22 mouse cellular contexts compared by ENCODE assay signal in genomic region chr9:114531276-114531675, GRCm38 (mm10). TPM values are rescaled to one million over a fixed set of nuclear protein-coding genes. Genes with fewer than 3 reads are reported as not detected.
DNase-seq lines count a peak whose midpoint lies in the region; ATAC-seq and TF ChIP-seq lines count a peak whose summit lies in the region.
"Had no signal": no experiment of that assay in that cellular context is flagged by ENCODE, and none has a peak within 500 bp of the region (broad histone marks: within the 10 kb centered on the region; RNA-seq: fewer than 3 reads in every experiment).

No protein-coding gene starts in this region.

- TF ChIP-seq POLR2A in kidney, adult 2 months (IDR thresholded peaks at IDR 0.05; ENCODE audit: low read depth, low read length), result no peak

- in situ Hi-C loops in ES-E14 (cut with MboI; ENCODE audit: low sequenced_read_pairs in 2 of 2, unreplicated experiment in 2 of 2), result no loop called here

- no peak overlapping the region for H3K9ac ChIP-seq in hindbrain, embryonic 14.5 days
- H3K9ac ChIP-seq in ES-E14 (ENCODE audit: insufficient read depth, low read depth, low read length, poor library complexity, severe bottlenecking), result no peak overlapping the region; the same call in 1 of the 2 replicates
- H3K9ac ChIP-seq: intestine, embryonic 15.5 days; liver, embryonic 14.5 days had no signal

- no peak overlapping the region for H3K4me2 ChIP-seq in hindbrain, embryonic 14.5 days (replicated peaks)
- H3K4me2 ChIP-seq: heart, embryonic 11.5 days; intestine, embryonic 15.5 days had no signal

- no peak for DNase-seq in hindbrain, embryonic 10.5 days (ENCODE audit: low spot score)
- no peak for DNase-seq in hindbrain, embryonic 14.5 days (ENCODE audit: low spot score)
- DNase-seq in ES-E14 (ENCODE audit: low read depth, low spot score), result no peak
- peak; percentile 57 for DNase-seq in kidney, adult 2 months
- peak; percentile 37 for DNase-seq in kidney, postnatal 36 days
- no peak for DNase-seq in cerebellum, adult 8-10 months
- no peak for DNase-seq in spleen, adult 18-20 months
- no peak for DNase-seq in layer of hippocampus, adult 8-10 months (ENCODE audit: low spot score in 2 of 2)
- DNase-seq: cerebellum, adult 18-20 months; gastrocnemius, postnatal 10 days; lung, postnatal 10 days; right cerebral cortex, postnatal 4 days had no signal

- no peak for TF ChIP-seq CTCF in kidney, adult 2 months (conservative IDR thresholded peaks at IDR 0.05; ENCODE audit: insufficient read depth, insufficient read length, low read depth, low read length)

- no peaks in the 10 kb centered on the region for H3K36me3 ChIP-seq in hindbrain, embryonic 10.5 days
- no peaks in the 10 kb centered on the region for H3K36me3 ChIP-seq in hindbrain, embryonic 14.5 days (replicated peaks; ENCODE audit: control insufficient read depth, insufficient read depth)
- peaks cover 12% of the 10 kb centered on the region for H3K36me3 ChIP-seq in ES-E14 (ENCODE audit: control insufficient read depth, insufficient read depth, low read length, poor library complexity, severe bottlenecking)
- H3K36me3 ChIP-seq in kidney, adult 2 months (ENCODE audit: control insufficient read depth, insufficient read depth, low read length), result no peaks in the 10 kb centered on the region
- H3K36me3 ChIP-seq: intestine, embryonic 15.5 days had no signal

- peak overlapping the region; percentile 78 for H3K27ac ChIP-seq in hindbrain, embryonic 10.5 days
- H3K27ac ChIP-seq in hindbrain, embryonic 14.5 days, result no peak overlapping the region
- peak overlapping the region; percentile 30; the same call in 1 of the 2 replicates for H3K27ac ChIP-seq in ES-E14 (ENCODE audit: insufficient read depth, low read depth, low read length, poor library complexity, severe bottlenecking)
- H3K27ac ChIP-seq in kidney, adult 2 months (ENCODE audit: insufficient read depth, low read depth, low read length), result no peak overlapping the region
- H3K27ac ChIP-seq: intestine, embryonic 15.5 days; liver, embryonic 14.5 days had no signal

- H3K4me3 ChIP-seq in hindbrain, embryonic 10.5 days, result no peak overlapping the region
- H3K4me3 ChIP-seq in hindbrain, embryonic 14.5 days (replicated peaks; ENCODE audit: low read length), result no peak overlapping the region
- peak overlapping the region in 1 of 2 experiments; percentile 20; a peak in 1 of 4 replicates for H3K4me3 ChIP-seq in ES-E14 (ENCODE audit: insufficient read depth in 1 of 2, low read depth in 1 of 2, low read length in 2 of 2, poor library complexity in 1 of 2, severe bottlenecking in 1 of 2)
- no peak overlapping the region for H3K4me3 ChIP-seq in kidney, adult 2 months (ENCODE audit: insufficient read depth, low read depth, low read length)
- H3K4me3 ChIP-seq: intestine, embryonic 15.5 days had no signal

- peaks cover 93% of the 10 kb centered on the region for H3K4me1 ChIP-seq in hindbrain, embryonic 10.5 days (replicated peaks)
- H3K4me1 ChIP-seq in hindbrain, embryonic 14.5 days (replicated peaks; ENCODE audit: control insufficient read depth, insufficient read depth, low read length), result peaks cover 17% of the 10 kb centered on the region
- peaks cover 21 to 30% of the 10 kb centered on the region in 2 experiments for H3K4me1 ChIP-seq in ES-E14 (ENCODE audit: control insufficient read depth in 2 of 2, insufficient read depth in 2 of 2, low read length in 2 of 2, poor library complexity in 1 of 2)
- no peaks in the 10 kb centered on the region for H3K4me1 ChIP-seq in kidney, adult 2 months (ENCODE audit: control insufficient read depth, insufficient read depth, low read length)

- H3K9me3 ChIP-seq in hindbrain, embryonic 10.5 days, result no peaks in the 10 kb centered on the region
- no peaks in the 10 kb centered on the region for H3K9me3 ChIP-seq in hindbrain, embryonic 14.5 days (ENCODE audit: control insufficient read depth, low read length)
- no peaks in the 10 kb centered on the region for H3K9me3 ChIP-seq in ES-E14 (ENCODE audit: control insufficient read depth, insufficient read depth, low read depth, low read length)
- H3K9me3 ChIP-seq: intestine, embryonic 15.5 days had no signal

- 25% methylated on average over 11 of the region's 11 CpGs for WGBS in hindbrain, embryonic 10.5 days
- 21% methylated on average over 11 of the region's 11 CpGs for WGBS in hindbrain, embryonic 14.5 days
- 40% methylated on average over 11 of the region's 11 CpGs for WGBS in kidney, adult 2 months

- no peak for ATAC-seq in hindbrain, embryonic 14.5 days (ENCODE audit: low FRiP score)
- ATAC-seq: intestine, embryonic 15.5 days had no signal

- H3K27me3 ChIP-seq in hindbrain, embryonic 10.5 days (ENCODE audit: insufficient read depth, poor library complexity, severe bottlenecking), result no peaks in the 10 kb centered on the region
- H3K27me3 ChIP-seq in hindbrain, embryonic 14.5 days (ENCODE audit: control insufficient read depth, insufficient read depth, low read length), result no peaks in the 10 kb centered on the region
- no peaks in the 10 kb centered on the region; the same call in 1 of the 2 replicates for H3K27me3 ChIP-seq in kidney, adult 2 months (replicated peaks; ENCODE audit: control insufficient read depth, insufficient read depth, low read length)
- H3K27me3 ChIP-seq: intestine, embryonic 15.5 days had no signal

TF ChIP-seq in ES-E14, 5 proteins besides CTCF, POLR2A, EP300 and RAD21:
- TF ChIP-seq ZNF384 (IDR thresholded peaks at IDR 0.05; ENCODE audit: low read depth, low read length) (no peak), HCFC1 (IDR thresholded peaks at IDR 0.05; ENCODE audit: borderline replicate concordance, insufficient read depth, low read length) (no peak), MAFK (IDR thresholded peaks at IDR 0.05; ENCODE audit: insufficient read depth, low read depth, low read length) (no peak), ZC3H11A (IDR thresholded peaks at IDR 0.05; ENCODE audit: borderline replicate concordance, low read depth, low read length) (no peak), CHD2 (IDR thresholded peaks at IDR 0.05; ENCODE audit: low read depth, low read length) (no peak)

RNA-seq across cellular contexts. Expression of gene C130032M10Rik, which starts 15.8 kb away (rescaled TPM):
- polyA plus RNA-seq in hindbrain, embryonic 10.5 days (2016; fragmentation: Nextera tagmentation; extraction: Ambion mirVana), result 0.38 and 1.9 TPM in 2 replicates
- not detected in 2 replicates for polyA plus RNA-seq in hindbrain, embryonic 14.5 days (2014; fragmentation: Nextera tagmentation; extraction: Ambion mirVana)
- 1.8 and 2.7 TPM in 2 replicates for total RNA-seq in ES-E14 (2012; rRNA removed)
- not detected in 2 replicates for polyA plus RNA-seq in kidney, adult 2 months (2012; rRNA removed)
- total RNA-seq in layer of hippocampus, adult 8-10 months (2022), result not detected
- total RNA-seq: adrenal gland, adult 18-20 months; common myeloid progenitor, adult 5-6 weeks; gastrocnemius, postnatal 10 days; heart, postnatal 25 days; layer of hippocampus, postnatal 14 days; left cerebral cortex, postnatal 36 days had no signal
- polyA plus RNA-seq: brain, embryonic 14.5 days; liver, embryonic 14.5 days; thymus, postnatal 0 days had no signal

RNA-seq across cellular contexts. Expression of gene Ccr4, which starts 26.6 kb away (rescaled TPM):
- 0.07 TPM in 1 of 2 replicates, not detected in the other for polyA plus RNA-seq in hindbrain, embryonic 10.5 days (2016; fragmentation: Nextera tagmentation; extraction: Ambion mirVana)
- polyA plus RNA-seq in hindbrain, embryonic 14.5 days (2014; fragmentation: Nextera tagmentation; extraction: Ambion mirVana), result not detected in 2 replicates
- total RNA-seq in ES-E14 (2012; rRNA removed), result 1.4 and 1.8 TPM in 2 replicates
- 0.20 and 0.53 TPM in 2 replicates for polyA plus RNA-seq in kidney, adult 2 months (2012; rRNA removed)
- not detected for total RNA-seq in layer of hippocampus, adult 8-10 months (2022)
- total RNA-seq: adrenal gland, adult 18-20 months; common myeloid progenitor, adult 5-6 weeks; gastrocnemius, postnatal 10 days; heart, postnatal 25 days; layer of hippocampus, postnatal 14 days; left cerebral cortex, postnatal 36 days had no signal
- polyA plus RNA-seq: brain, embryonic 14.5 days; heart, embryonic 11.5 days; liver, embryonic 14.5 days had no signal

RNA-seq across cellular contexts. Expression of gene Trim71, which starts 32.9 kb away (rescaled TPM):
- 3.8 and 8.3 TPM in 2 replicates for polyA plus RNA-seq in hindbrain, embryonic 10.5 days (2016; fragmentation: Nextera tagmentation; extraction: Ambion mirVana)
- polyA plus RNA-seq in hindbrain, embryonic 14.5 days (2014; fragmentation: Nextera tagmentation; extraction: Ambion mirVana), result 0.29 and 0.31 TPM in 2 replicates
- 132 and 141 TPM in 2 replicates for total RNA-seq in ES-E14 (2012; rRNA removed)
- 0.01 and 0.05 TPM in 2 replicates for polyA plus RNA-seq in kidney, adult 2 months (2012; rRNA removed)
- 1 to 10 TPM; 1.3 to 1.9 (median 1.6) TPM for total RNA-seq in layer of hippocampus, adult 8-10 months (2022)
- total RNA-seq: adrenal gland, adult 18-20 months; heart, postnatal 25 days had no signal

Comparison
In these comparisons a context has a peak if more than half of its experiments do, and no peak if none do; other contexts are left out.
1. H3K27ac ChIP-seq: peak in hindbrain, embryonic 10.5 days (single experiment) and ES-E14 (single experiment); none in hindbrain, embryonic 14.5 days (single experiment) and kidney, adult 2 months (single experiment).
2. DNase-seq: peak in kidney, adult 2 months (single experiment) and kidney, postnatal 36 days (2 of 2); none in hindbrain, embryonic 10.5 days (single experiment), hindbrain, embryonic 14.5 days (single experiment), ES-E14 (single experiment), cerebellum, adult 8-10 months (single experiment), spleen, adult 18-20 months (0 of 2) and layer of hippocampus, adult 8-10 months (0 of 2).